Mouse (Mus musculus): ENCODE data around the gene Adam17. TPM values are rescaled to one million over a fixed set of nuclear protein-coding genes. Genes with fewer than 3 reads are reported as not detected.
"Not testable (repeated sequence)": the region's sequence is repeated elsewhere in the genome, so short reads cannot be mapped to it uniquely, and the experiment has no call there.

Gene Adam17
- 10 to 100 TPM; 40.2 to 43.8 TPM for total RNA-seq (2021)
- polyA plus RNA-seq (2012; rRNA removed): 11.7 and 25.9 TPM in 2 replicates
- long read RNA-seq, full-length matches to known transcripts: 14 of 17 reads
- long read RNA-seq, partial matches to known transcripts: 2 of 17 reads
- long read RNA-seq, other reads (novel, unspliced or antisense): 1 of 17 reads

- peak; percentile 98 for DNase-seq
Measured at GRCm38 (mm10) chr12:21373100-21373819, at the start of gene Adam17. Adam17 (minus strand) TSS chr12:21373632.

- DNase-seq: peak; percentile 42
Measured at GRCm38 (mm10) chr12:21418621-21419131, 45.2 kb upstream of the Adam17 start.

- no peak for DNase-seq
Measured at GRCm38 (mm10) chr12:21418083-21418482, 44.7 kb upstream of the Adam17 start.

- peak; percentile 99 for DNase-seq
Measured at GRCm38 (mm10) chr12:21417100-21418070, 44.0 kb upstream of the Adam17 start, which contains the start of gene Ywhaq. Ywhaq (minus strand) TSS chr12:21417637.

- peak; percentile 33 for DNase-seq
Measured at GRCm38 (mm10) chr12:21416506-21416905, 43.1 kb upstream of the Adam17 start.

GRCm38 (mm10) chr12:21410620-21411019 lies 37.2 kb upstream of the Adam17 start:
- DNase-seq: no peak

- DNase-seq: no peak
Measured at GRCm38 (mm10) chr12:21409651-21410050, 36.2 kb upstream of the Adam17 start.

GRCm38 (mm10) chr12:21408789-21409367 lies 35.4 kb upstream of the Adam17 start:
- no peak for DNase-seq

GRCm38 (mm10) chr12:21402771-21403170 lies 29.3 kb upstream of the Adam17 start:
- no peak for DNase-seq

GRCm38 (mm10) chr12:21386201-21386600 lies 12.8 kb upstream of the Adam17 start:
- DNase-seq: no peak

GRCm38 (mm10) chr12:21378765-21379346 lies 5.4 kb upstream of the Adam17 start:
- DNase-seq: not testable (repeated sequence)

GRCm38 (mm10) chr12:21375376-21376157 lies 2.1 kb upstream of the Adam17 start:
- DNase-seq: no peak

- DNase-seq: no peak
Measured at GRCm38 (mm10) chr12:21373820-21374475, 516 bp upstream of the Adam17 start.

- DNase-seq: no peak
Measured at GRCm38 (mm10) chr12:21370035-21370611, 3.3 kb downstream of the Adam17 start.

GRCm38 (mm10) chr12:21369087-21369410 lies 4.4 kb downstream of the Adam17 start:
- no peak for DNase-seq

GRCm38 (mm10) chr12:21368376-21369086 lies 4.9 kb downstream of the Adam17 start:
- DNase-seq: peak; percentile 40

- DNase-seq: no peak
Measured at GRCm38 (mm10) chr12:21364624-21365435, 8.6 kb downstream of the Adam17 start.

- no peak for DNase-seq
Measured at GRCm38 (mm10) chr12:21363195-21363594, 10.2 kb downstream of the Adam17 start.
